Mouse (Mus musculus) heart, adult 11 months (tissue): Measurements from ENCODE around the gene Med13l.

Experiments
- DNase-seq: peaks from one replicate; pipeline ENCODE4 v3.0.0; 2022

Med13l gene

DNA sequence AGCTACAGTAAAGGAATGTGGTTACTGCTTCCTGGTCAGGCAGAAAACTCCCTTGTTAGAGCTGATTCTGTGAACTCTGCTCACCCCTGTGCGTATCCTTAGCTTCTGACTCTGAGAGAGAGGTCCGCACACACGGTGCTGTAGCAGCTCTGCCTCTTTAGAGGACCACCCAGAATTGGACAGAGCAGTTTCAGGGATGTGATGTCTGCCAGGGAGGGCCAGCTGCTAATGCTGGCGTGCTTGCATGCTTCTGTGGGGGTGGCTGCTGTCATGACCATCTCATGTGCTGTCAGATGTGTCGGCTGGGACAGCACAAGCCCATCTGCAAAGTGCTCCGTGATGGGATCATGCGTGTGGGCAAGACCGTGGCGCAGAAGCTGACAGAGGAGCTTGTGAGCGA lies 186.5 kb downstream of the Med13l start:
- DNase-seq: no peak

GRCm38 (mm10) chr5:118751446-118752179 lies 191.1 kb downstream of the Med13l start:
- no peak for DNase-seq

GRCm38 (mm10) chr5:118752868-118753267 lies 192.4 kb downstream of the Med13l start:
- no peak for DNase-seq

DNA sequence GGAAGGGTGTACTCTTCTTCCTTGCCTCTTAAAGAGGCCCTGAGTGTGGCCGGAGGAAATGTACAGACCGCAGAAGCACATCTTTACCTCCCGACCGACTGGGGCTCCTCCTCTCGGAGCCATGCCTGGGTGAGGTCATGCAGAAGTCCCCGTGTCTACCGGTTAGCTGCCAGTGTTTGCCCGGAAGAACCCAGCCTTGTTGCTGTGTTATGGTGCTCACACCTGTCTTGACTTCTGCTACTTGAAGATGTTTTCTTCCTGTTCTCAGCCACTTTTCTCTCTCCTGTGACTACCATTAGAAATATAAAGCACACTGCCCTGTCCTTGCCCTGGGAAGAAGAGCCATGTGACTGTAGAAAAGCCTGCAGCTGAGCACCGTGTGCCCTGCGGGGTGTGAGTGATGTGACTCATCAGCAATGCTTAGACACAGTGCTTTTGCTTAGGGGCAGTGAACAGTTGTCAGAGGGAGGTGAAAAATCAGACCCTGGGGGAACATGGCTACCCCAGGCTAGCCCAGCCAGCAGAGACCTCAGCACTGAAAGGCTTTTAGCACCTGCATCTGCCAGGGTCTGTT lies 193.1 kb downstream of the Med13l start:
- DNase-seq: no peak

DNA sequence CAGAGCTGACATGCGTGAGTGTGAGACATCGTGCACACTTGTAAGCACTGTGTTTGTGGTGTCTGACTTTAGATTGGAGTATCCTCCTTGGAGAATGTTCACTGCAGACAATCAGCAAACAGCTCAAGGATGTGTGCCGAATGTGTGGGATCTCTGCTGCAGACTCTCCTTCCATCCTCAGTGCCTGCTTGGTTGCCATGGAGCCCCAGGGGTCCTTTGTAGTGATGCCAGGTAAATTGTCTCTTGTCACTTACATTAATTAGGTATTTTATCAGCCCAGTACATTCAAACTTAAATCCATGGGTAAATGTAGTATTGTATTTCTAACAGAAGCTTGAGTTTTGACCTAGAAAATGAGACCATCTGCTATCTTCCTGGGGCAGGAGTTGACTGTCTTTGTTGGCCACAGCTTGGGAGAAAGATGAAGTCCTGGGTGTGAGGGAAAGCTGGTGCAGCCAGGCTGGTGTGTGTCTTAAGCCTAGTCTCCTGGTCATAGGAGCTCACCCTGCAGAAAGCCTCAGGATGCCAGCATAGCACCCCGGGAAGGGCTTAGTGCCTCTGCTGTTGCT lies 193.8 kb downstream of the Med13l start:
- no peak for DNase-seq

- no peak for DNase-seq
Observed at GRCm38 (mm10) chr5:118756078-118756477, 195.6 kb downstream of the Med13l start.

DNA sequence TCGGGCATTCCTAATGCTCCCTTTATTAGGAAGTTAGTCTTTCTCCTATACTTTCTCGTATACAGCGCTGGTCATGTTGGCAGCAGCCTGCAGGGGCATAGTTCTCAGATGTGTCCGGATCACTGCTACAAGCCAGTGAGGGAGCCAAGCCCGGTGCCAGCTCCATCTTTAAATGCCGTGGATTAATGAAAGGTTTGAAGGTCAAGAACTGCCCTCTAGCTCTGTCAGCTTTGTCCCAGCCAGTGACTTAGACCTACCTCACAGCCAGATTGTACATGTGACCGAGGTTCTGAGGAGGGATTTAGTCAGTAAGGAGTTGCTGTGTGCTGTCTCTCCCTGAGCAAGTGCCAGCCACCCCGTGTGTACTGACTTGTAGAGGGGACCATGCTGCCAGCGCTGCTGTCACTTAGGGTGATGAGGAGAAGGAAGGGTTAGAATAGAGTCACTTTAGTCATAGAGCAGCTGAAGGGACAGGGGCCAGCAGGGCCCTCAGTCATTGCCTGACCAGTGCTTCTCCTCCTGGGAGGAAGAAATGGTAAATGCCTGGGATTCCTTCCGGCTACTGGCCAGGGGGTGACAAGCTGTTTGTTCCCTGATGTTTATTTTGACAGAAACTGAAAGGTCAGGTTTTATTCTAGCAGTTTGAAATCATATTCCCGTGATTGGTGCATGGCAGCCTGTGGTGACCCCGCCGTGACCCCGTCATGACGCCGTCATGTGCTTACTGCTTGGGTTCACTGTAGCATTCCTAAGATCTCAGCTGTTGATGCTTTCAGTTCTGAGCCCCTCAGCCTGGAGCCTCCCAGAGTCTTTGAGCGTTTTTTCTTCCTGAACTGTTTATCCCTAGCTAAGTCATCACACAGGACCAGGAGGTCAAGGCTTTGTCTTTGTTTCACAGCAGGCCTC lies 197.2 kb downstream of the Med13l start:
- DNase-seq: no peak

GRCm38 (mm10) chr5:118760986-118761385 lies 200.5 kb downstream of the Med13l start:
- DNase-seq: no peak

DNA sequence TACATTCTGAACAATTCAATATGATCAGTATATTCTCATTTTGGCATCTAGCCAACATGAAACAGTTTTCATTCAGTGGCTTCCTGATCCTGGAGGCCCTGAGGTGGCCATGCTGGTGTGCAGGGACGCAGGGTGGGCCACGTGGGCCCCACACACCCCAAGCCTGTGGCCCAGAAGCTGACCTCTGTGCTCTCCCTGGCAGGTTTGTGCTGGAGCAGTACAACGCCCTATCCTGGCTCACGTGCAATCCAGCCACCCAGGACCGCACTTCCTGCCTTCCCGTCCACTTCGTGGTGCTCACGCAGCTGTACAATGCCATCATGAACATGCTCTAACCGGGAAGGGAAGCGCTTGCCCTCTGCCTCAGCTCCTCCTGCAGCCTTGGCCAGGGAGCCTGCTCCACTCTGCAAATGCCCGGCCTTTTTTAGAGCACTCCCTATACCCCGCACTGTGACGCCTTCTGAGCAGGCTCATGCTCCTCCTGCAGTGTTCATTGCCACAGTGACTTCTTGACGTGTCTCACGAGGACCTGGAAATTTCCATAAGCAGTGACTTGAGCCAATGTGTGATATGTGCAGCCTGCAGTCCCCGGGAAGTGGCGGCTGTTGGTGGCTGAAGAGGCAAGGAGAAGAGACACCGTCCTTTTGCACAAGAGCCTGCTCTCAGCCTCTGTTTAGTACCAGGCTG lies 202.2 kb downstream of the Med13l start:
- DNase-seq: no peak

DNA sequence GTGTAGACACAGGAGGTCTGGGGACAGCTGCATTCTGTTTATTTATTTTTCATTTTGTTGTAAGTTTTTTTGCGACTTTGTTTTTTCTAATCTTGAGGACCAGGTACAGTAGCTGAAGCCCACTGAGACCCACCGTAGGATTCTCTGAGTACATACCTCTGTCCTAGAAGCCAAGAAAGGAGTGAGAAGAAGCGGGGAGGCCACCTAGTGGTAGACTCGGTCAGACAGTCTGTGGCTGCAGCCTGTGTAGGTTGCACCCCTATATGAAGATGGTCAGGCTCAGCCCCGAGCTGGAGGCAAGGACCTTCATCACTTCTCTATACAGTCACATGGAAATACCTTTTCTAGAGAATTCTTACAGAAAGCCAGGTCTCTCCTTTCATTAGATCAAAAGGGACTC lies 202.9 kb downstream of the Med13l start:
- DNase-seq: no peak

- no peak for DNase-seq
Observed at GRCm38 (mm10) chr5:118769143-118769542, 208.7 kb downstream of the Med13l start.

DNA sequence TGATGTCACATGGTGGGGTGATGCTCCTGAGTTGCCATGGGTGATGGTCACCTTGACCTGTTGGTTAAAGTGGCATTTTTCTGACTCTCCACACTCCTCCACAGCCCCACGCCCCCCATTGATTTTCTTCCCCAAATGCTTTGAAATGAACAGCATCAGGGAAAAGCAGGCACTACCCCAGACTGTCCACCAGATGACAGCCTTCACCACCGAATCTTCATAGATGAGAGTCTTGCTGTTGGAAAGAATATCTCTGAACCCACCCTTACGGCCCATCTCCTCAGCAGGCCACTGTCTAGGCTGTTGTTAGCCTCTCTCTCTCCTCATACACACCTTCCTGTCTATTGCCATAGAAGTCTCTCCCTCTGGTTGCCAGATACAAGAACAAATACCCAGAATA lies 213.4 kb downstream of the Med13l start:
- no peak for DNase-seq

- DNase-seq: no peak
Observed at GRCm38 (mm10) chr5:118776396-118776795, 215.9 kb downstream of the Med13l start.

GRCm38 (mm10) chr5:118781598-118781997 lies 221.1 kb downstream of the Med13l start:
- peak; percentile 94 for DNase-seq

- no peak for DNase-seq
Observed at GRCm38 (mm10) chr5:118782139-118782538, 221.7 kb downstream of the Med13l start.

- no peak for DNase-seq
Observed at GRCm38 (mm10) chr5:118789226-118789625, 228.7 kb downstream of the Med13l start.

DNA sequence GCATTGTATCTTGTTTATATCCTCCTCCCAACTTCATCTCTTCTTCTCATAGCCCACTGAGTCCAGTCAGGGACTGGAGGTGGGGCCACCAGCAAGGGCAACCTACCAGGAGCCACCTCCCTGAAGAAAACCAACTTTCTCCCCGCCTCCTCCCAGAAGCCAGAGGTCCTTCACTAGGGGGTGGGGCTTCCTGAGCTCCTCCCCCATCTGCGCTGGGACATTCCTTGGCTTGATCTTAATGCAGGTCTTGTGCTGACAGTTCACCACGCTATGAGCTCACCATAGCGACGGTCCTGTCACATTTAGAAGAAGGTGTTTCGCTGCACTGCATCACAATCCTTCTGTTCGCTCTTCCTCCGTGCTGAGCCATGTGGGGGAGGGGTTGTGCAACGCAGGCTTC lies 229.3 kb downstream of the Med13l start:
- no peak for DNase-seq

- DNase-seq: peak; percentile 83
Observed at GRCm38 (mm10) chr5:118797811-118798210, 237.3 kb downstream of the Med13l start.

GRCm38 (mm10) chr5:118801592-118801991 lies 241.1 kb downstream of the Med13l start:
- DNase-seq: no peak

DNA sequence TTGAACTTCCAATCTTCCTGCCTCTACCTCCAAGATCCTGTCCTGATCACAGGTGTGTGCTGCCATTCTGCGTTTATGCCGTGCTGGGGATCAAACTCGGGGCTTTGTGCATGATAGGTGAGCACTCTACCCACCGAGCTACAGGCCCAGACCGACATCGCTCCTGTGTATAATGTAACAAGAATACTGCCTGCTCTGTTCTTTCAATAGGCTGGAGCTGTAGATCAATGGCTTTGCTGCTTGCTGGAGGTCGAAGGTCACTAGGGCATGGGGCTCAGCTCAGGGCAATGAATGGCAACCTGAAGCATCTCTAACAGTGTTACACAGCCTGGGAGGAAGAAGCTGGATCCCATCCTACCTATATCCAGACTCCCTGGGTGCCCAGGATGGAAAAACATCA lies 241.6 kb downstream of the Med13l start:
- DNase-seq: peak; percentile 77

GRCm38 (mm10) chr5:118808946-118809345 lies 248.5 kb downstream of the Med13l start:
- DNase-seq: peak; percentile 95

DNA sequence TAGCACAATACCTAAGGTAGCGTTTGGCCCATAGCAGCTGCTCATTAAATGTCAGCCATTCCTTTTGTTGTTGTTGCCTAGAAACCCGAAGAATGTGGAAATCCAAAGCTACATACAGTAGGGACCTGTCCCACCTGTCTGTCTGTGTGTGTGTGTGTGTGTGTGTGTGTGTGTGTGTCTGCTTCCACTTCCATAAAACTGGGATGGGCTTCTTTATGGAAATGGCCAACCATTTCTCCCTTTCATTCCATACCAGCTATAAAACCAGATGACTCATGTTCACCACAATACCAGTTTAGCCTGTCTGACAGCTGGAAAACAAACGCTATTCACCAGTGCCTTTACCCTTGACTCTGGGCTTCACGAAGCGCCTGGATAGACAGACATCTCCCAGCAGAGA lies 249.1 kb downstream of the Med13l start:
- DNase-seq: no peak

GRCm38 (mm10) chr5:118811690-118812089 lies 251.2 kb downstream of the Med13l start:
- DNase-seq: no peak
